Mouse (Mus musculus) urinary bladder, postnatal 0 days (tissue): ENCODE data around the gene Patz1. TPM values are rescaled to one million over a fixed set of nuclear protein-coding genes. Genes with fewer than 3 reads are reported as not detected.

Source experiments
- polyA plus RNA-seq: library from polyadenylated mRNA; unstranded; fragments of >200 nt; fragmentation: Nextera tagmentation; extraction: Ambion mirVana; gene quantifications from 2 replicates; pipeline ENCODE4 v1.2.1, GENCODE M21; 2015

Gene Patz1
- polyA plus RNA-seq, result 13.8 and 14.6 TPM in 2 replicates

DNA sequence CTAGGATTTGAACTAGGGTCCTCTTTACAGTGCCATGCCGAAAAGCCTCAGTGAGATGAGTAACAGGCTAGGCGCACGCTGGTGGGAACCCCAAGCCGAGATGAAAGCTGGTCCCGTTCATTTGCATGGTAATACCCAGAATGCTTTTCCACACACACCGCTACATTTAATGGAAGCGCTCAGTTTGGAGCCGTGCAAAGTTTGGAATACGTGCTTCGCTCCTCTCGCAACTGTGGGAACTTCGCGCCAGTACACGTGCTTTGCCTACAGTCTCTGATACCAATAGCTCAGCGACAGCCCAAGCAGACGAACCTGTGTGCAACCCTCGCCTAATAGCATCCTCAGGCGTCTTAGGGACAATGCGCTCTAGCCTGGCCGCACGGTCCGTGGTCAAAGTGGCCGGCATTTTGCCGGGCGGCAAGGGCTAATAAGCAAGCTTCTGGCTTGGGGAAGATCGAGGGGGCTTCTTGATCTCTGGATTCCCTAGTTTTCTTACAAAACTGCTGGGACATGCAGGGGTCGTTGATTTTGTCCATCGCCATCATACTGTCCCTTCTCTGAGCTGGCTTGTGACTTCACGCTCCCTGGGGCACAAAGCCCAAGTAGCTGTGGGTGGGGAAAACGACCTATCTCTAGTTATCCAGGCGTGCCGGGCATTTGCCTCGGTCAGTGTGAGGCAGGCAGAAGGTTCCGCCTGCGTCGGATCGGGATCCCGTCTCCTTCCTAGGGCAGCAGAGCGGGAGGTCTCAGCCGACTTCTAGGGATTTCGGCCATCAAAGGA lies at the start of gene Patz1:
Gene Patz1 (plus strand): TSS at position 354 of the 781 bp plus-strand sequence.

DNA sequence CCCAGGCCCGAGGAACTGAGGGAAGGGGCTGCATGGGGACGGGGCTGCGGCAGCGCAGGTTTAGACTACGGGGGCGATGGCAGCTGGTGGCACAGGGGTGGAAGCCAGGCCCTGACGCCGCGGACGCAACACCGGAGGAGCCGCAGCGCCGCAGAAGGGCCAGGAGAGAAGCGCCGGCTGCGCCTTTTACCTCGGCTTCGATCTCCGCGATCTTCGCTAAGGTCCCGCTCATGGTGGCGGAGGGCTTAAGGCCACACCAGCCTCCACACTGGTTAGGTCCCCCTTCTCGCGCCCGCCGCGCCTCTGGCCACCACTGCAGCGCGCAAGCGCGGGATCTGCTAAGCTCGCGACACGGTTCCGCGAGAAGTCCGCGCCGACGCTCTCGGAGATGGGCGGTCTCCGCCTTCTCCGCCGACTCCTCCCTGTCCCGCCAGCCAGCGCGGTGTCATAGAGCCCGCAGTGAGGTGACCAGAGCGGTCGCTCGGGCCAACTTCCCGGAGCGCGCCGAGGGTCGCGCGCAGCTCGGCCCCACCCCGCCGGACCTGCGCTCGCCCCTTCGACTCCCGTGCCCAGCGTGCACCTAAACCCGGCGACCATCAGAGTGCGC lies 22.5 kb upstream of the Patz1 start, which contains the start of gene Drg1:
Gene Drg1 (minus strand): TSS at position 337 of the 607 bp plus-strand sequence.

DNA sequence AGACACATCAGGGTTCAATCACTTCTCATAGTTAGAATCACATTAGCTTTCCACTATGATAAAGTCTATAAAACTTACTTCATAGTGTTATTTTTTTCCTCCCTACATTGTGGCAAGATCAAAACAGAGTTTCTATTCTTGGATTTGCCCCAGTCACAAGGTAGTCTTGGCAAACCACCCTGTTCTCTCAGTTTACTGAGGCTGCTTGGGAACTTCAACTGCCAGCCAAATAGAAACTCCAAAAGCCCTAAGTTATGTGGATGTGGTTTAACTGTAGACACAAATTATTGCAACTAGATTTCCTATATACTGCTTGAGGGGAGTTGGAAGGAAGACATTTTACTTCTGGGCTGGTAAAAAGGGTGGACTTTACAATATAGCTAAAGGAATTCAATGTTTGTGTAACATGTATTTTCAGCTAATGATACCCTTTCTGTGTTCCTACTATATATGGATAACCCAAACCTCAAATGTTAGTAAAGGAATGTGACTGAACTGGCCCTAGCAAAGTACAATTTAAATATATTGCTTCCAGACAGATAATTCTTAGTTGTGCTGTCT lies 41.3 kb downstream of the Patz1 start, which contains the start of gene Pik3ip1:
Gene Pik3ip1 (plus strand): TSS at position 511 of the 561 bp plus-strand sequence.

Other genes with a start within 250 kb of the Patz1 start
- 5.6 and 7.3 TPM in 2 replicates for gene Sfi1, start 95.4 kb upstream of the Patz1 start, polyA plus RNA-seq
- 20.0 and 21.0 TPM in 2 replicates for gene Eif4enif1, start 86.5 kb upstream of the Patz1 start, polyA plus RNA-seq
- 123 and 126 TPM in 2 replicates for gene Drg1, start 22.5 kb upstream of the Patz1 start, polyA plus RNA-seq
- gene Pik3ip1, start 41.5 kb downstream of the Patz1 start, polyA plus RNA-seq, result 11.1 and 12.5 TPM in 2 replicates
- 54.3 and 56.4 TPM in 2 replicates for gene Limk2, start 120.3 kb downstream of the Patz1 start, polyA plus RNA-seq
- 19.6 and 20.3 TPM in 2 replicates for gene Rnf185, start 163.5 kb downstream of the Patz1 start, polyA plus RNA-seq
- 0.19 and 0.30 TPM in 2 replicates for gene Pla2g3, start 199.4 kb downstream of the Patz1 start, polyA plus RNA-seq
- gene Inpp5j, start 215.9 kb downstream of the Patz1 start, polyA plus RNA-seq, result 0.27 and 0.28 TPM in 2 replicates
- gene Selenom, start 225.8 kb downstream of the Patz1 start, polyA plus RNA-seq, result 440 and 451 TPM in 2 replicates